ENCODE assay signal across 11 mouse cellular contexts in the genomic region with DNA sequence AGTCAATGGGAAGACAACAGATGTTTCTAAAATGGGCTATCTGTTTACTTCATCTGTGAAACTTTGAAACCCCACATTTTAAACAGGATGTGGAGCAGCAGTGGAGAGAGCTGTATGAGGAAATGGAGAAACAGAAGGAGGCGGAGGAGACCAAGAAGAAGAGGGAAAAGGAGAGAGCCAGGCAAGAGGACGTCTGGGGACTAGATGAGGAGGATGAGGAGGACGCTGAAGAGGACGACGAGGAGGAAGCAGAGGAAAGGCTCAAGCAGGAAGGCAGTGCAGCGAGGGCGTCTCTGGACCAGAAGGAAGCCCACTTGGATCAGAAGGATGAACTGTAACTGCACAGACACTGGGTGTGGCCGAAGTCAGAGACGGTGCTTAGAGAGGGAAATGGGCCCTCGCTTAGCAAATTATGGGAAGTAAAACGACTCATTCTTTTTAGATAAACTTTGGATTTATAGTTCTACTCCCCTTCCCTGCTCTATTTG. TPM values are rescaled to one million over a fixed set of nuclear protein-coding genes. Genes with fewer than 3 reads are reported as not detected.
DNase-seq lines count a peak whose midpoint lies in the region; ATAC-seq and TF ChIP-seq lines count a peak whose summit lies in the region.
"Had no signal": no experiment of that assay in that cellular context is flagged by ENCODE, and none has a peak within 500 bp of the region (broad histone marks: within the 10 kb centered on the region; RNA-seq: fewer than 3 reads in every experiment).

No protein-coding gene starts in this region.

- H3K9me3 ChIP-seq in intestine, embryonic 16.5 days (ENCODE audit: control insufficient read depth, low read length), result no peaks in the 10 kb centered on the region
- H3K9me3 ChIP-seq: midbrain, embryonic 10.5 days had no signal

- peak; percentile 55; the same call in 1 of the 2 replicates for ATAC-seq in intestine, embryonic 16.5 days

- DNase-seq in testis, postnatal 10 days (ENCODE audit: low spot score), result no peak
- DNase-seq in lung, postnatal 14 days, result peak; percentile 32
- DNase-seq in frontal cortex, postnatal 10 days (ENCODE audit: low spot score in 2 of 2), result no peak
- DNase-seq in urinary bladder, postnatal 36 days (ENCODE audit: low spot score in 2 of 2), result no peak
- no peak for DNase-seq in adipocyte (ENCODE audit: low spot score)
- DNase-seq in left cerebral cortex, adult 18-20 months (ENCODE audit: low spot score in 2 of 2), result no peak

- no peaks in the 10 kb centered on the region; the same call in 1 of the 2 replicates for H3K4me1 ChIP-seq in testis, adult 2 months (ENCODE audit: control insufficient read depth, insufficient read depth, low read length)
- no peaks in the 10 kb centered on the region for H3K4me1 ChIP-seq in intestine, embryonic 16.5 days (ENCODE audit: control insufficient read depth, insufficient read depth, low read length)
- H3K4me1 ChIP-seq: midbrain, embryonic 10.5 days had no signal

- H3K27ac ChIP-seq in testis, adult 2 months (ENCODE audit: control insufficient read depth, insufficient read depth, low read depth, low read length), result peak overlapping the region; percentile 54
- peak overlapping the region; percentile 46 for H3K27ac ChIP-seq in intestine, embryonic 16.5 days (ENCODE audit: low read length)
- H3K27ac ChIP-seq: embryonic facial prominence, embryonic 10.5 days; midbrain, embryonic 10.5 days had no signal

- H3K36me3 ChIP-seq in testis, adult 2 months (ENCODE audit: control insufficient read depth, insufficient read depth, low read length), result no peaks in the 10 kb centered on the region
- no peaks in the 10 kb centered on the region for H3K36me3 ChIP-seq in intestine, embryonic 16.5 days (ENCODE audit: control insufficient read depth, insufficient read depth, low read length)
- H3K36me3 ChIP-seq: embryonic facial prominence, embryonic 10.5 days; midbrain, embryonic 10.5 days had no signal

- no peak overlapping the region for H3K4me2 ChIP-seq in intestine, embryonic 16.5 days (ENCODE audit: low read depth, low read length)

- no peak for TF ChIP-seq POLR2A in testis, adult 2 months (IDR thresholded peaks at IDR 0.05; ENCODE audit: control insufficient read depth, low read depth, low read length)

- no peak overlapping the region for H3K9ac ChIP-seq in intestine, embryonic 16.5 days (ENCODE audit: low read depth, low read length)

- no peaks in the 10 kb centered on the region for H3K27me3 ChIP-seq in testis, adult 2 months (ENCODE audit: control insufficient read depth, insufficient read depth, low read length)
- no peaks in the 10 kb centered on the region for H3K27me3 ChIP-seq in intestine, embryonic 16.5 days (replicated peaks; ENCODE audit: control insufficient read depth, insufficient read depth, low read length)

- no peak overlapping the region for H3K4me3 ChIP-seq in testis, adult 2 months (ENCODE audit: control insufficient read depth, low read depth, low read length)
- H3K4me3 ChIP-seq in intestine, embryonic 16.5 days (ENCODE audit: low read length), result no peak overlapping the region
- H3K4me3 ChIP-seq: embryonic facial prominence, embryonic 10.5 days; midbrain, embryonic 10.5 days had no signal

- TF ChIP-seq CTCF in testis, adult 2 months (IDR thresholded peaks at IDR 0.05; ENCODE audit: control insufficient read depth, insufficient read depth, insufficient replicate concordance, low read depth, low read length), result no peak

- 40% methylated on average over 11 of the region's 11 CpGs for WGBS in intestine, embryonic 16.5 days

RNA-seq across cellular contexts. Expression of gene Calr4, which starts 19.4 kb away (rescaled TPM):
- polyA plus RNA-seq in testis, adult 2 months (2012; rRNA removed), result 1.8 and 2.4 TPM in 2 replicates
- 0.16 TPM in 1 of 2 replicates, not detected in the other for polyA plus RNA-seq in intestine, embryonic 16.5 days (2015; fragmentation: Nextera tagmentation; extraction: Ambion mirVana)
- total RNA-seq in left cerebral cortex, adult 18-20 months (2021), result under 1 TPM; 0.53 to 0.63 TPM
- polyA plus RNA-seq: spleen, adult 2 months had no signal

RNA-seq across cellular contexts. Expression of gene Eps15, which starts 26.4 kb away (rescaled TPM):
- polyA plus RNA-seq in testis, adult 2 months (2012; rRNA removed), result 36.4 and 39.4 TPM in 2 replicates
- polyA plus RNA-seq in intestine, embryonic 16.5 days (2015; fragmentation: Nextera tagmentation; extraction: Ambion mirVana), result 26.4 and 27.9 TPM in 2 replicates
- total RNA-seq in left cerebral cortex, adult 18-20 months (2021), result 100 to 1,000 TPM; 173 to 184 TPM

RNA-seq across cellular contexts. Expression of gene Osbpl9, which starts 51.6 kb away (rescaled TPM):
- 90.5 and 100 TPM in 2 replicates for polyA plus RNA-seq in testis, adult 2 months (2012; rRNA removed)
- 50.4 and 53.5 TPM in 2 replicates for polyA plus RNA-seq in intestine, embryonic 16.5 days (2015; fragmentation: Nextera tagmentation; extraction: Ambion mirVana)
- 10 to 100 TPM; 57.1 to 58.7 TPM for total RNA-seq in left cerebral cortex, adult 18-20 months (2021)
